Mouse (Mus musculus) heart, adult 2 months (tissue): Measurements from ENCODE around the gene Trpm8.

ENCODE experiments used
- CTCF ChIP-seq: fragments of 200-600 bp; IDR thresholded peaks from 2 replicates; pipeline ENCODE4 v1.8.1; 2022; ENCODE audit warnings: antibody characterized with exemption, mild to moderate bottlenecking, moderate library complexity
- POLR2A ChIP-seq: fragments of 200-500 bp; IDR thresholded peaks from 2 replicates; pipeline ENCODE4 v1.6.1; 2011; ENCODE audit warnings: mild to moderate bottlenecking, low read depth, low read length, control low read depth; ENCODE audit not compliant: insufficient read depth

DNA sequence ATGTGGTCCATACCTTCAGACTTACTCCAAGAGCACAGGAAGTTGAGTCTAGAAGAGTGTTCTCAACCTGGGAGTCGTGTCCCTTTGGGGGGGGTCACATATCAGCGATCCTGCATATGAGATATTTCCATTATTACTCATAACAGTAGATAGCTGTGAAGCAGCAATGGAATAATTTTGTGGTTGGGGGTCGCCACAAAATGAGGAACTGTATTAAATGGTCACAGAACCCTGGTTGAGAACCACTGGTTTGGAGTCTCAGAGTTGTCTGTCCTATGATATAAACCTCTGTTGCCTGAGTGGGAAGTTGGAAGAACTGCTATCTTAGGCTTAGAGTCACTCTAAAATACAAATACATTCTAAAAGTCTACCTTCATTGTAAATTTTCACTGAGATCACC, 32.4 kb downstream of the Trpm8 start:
- TF ChIP-seq CTCF (no peak), POLR2A (no peak)
